Mouse (Mus musculus) heart, embryonic 14.5 days (tissue): Measurements from ENCODE around the gene Tbc1d19. TPM values are rescaled to one million over a fixed set of nuclear protein-coding genes. Genes with fewer than 3 reads are reported as not detected.

Experiments used
- ATAC-seq: fragments of 200-750 bp; cut with Nextera tagmentation; 2 replicates; pipeline ENCODE4 v1.8.0; 2017; ENCODE audit warnings: low read depth, moderate TSS enrichment; ENCODE audit not compliant: insufficient number of reproducible peaks, insufficient read depth, low FRiP score
- H3K27ac ChIP-seq, 2 experiments: fragments of 200-500 bp in 1 of 2; fragments of 300-500 bp in 1 of 2; sonication (generic) in 1 of 2; replicated peaks in 1 of 2; 2 replicates each; pipeline ENCODE4 v1.5.1; 2012 to 2014; ENCODE audit warnings: low read depth in 2 of 2, low read length in 2 of 2, control low read depth in 1 of 2, mild to moderate bottlenecking in 1 of 2, mixed read lengths in 1 of 2; ENCODE audit not compliant: control insufficient read depth in 1 of 2, insufficient read depth in 1 of 2
- H3K27me3 ChIP-seq: fragments of 300-500 bp; sonication (generic); 2 replicates; pipeline ENCODE4 v1.6.1; 2014; ENCODE audit warnings: mild to moderate bottlenecking, low read length, control low read depth; ENCODE audit not compliant: control insufficient read depth, insufficient read depth
- H3K36me3 ChIP-seq: fragments of 300-500 bp; sonication (generic); 2 replicates; pipeline ENCODE4 v1.6.1; 2014; ENCODE audit warnings: mild to moderate bottlenecking, control low read depth, low read length, mixed read lengths; ENCODE audit not compliant: control insufficient read depth, insufficient read depth
- H3K4me1 ChIP-seq, 2 experiments: fragments of 200-500 bp in 1 of 2; fragments of 300-500 bp in 1 of 2; sonication (generic) in 1 of 2; 2 replicates each; pipeline ENCODE4 v1.6.1; 2012 to 2014; ENCODE audit warnings: low read length in 2 of 2, control low read depth in 1 of 2, mixed read lengths in 1 of 2; ENCODE audit not compliant: control insufficient read depth in 2 of 2, insufficient read depth in 2 of 2
- H3K4me2 ChIP-seq: fragments of 300-500 bp; sonication (generic); 2 replicates; pipeline ENCODE4 v1.6.1; 2014; ENCODE audit warnings: mild to moderate bottlenecking, low read length
- H3K4me3 ChIP-seq, 2 experiments: fragments of 200-500 bp in 1 of 2; fragments of 300-500 bp in 1 of 2; sonication (generic) in 1 of 2; 2 replicates each; pipeline ENCODE4 v1.5.1; 2012 to 2014; ENCODE audit warnings: low read length in 2 of 2, mild to moderate bottlenecking in 2 of 2, control low read depth in 1 of 2, low read depth in 1 of 2, moderate library complexity in 1 of 2; ENCODE audit not compliant: control insufficient read depth in 1 of 2, insufficient read depth in 1 of 2
- H3K9ac ChIP-seq: fragments of 300-500 bp; sonication (generic); 2 replicates; pipeline ENCODE4 v1.6.1; 2014; ENCODE audit warnings: mild to moderate bottlenecking, low read length
- H3K9me3 ChIP-seq: fragments of 300-500 bp; sonication (generic); 2 replicates; pipeline ENCODE4 v1.6.1; 2016; ENCODE audit warnings: low read length, control low read depth; ENCODE audit not compliant: control insufficient read depth
- polyA plus RNA-seq: library from polyadenylated mRNA; unstranded; fragments of >200 nt; fragmentation: Nextera tagmentation; extraction: Ambion mirVana; gene quantifications from 2 replicates; pipeline ENCODE4 v1.2.1, GENCODE M21; 2014

Tbc1d19 gene
- polyA plus RNA-seq, 1 experiment from 2014 or later, result 36.2 TPM

DNA sequence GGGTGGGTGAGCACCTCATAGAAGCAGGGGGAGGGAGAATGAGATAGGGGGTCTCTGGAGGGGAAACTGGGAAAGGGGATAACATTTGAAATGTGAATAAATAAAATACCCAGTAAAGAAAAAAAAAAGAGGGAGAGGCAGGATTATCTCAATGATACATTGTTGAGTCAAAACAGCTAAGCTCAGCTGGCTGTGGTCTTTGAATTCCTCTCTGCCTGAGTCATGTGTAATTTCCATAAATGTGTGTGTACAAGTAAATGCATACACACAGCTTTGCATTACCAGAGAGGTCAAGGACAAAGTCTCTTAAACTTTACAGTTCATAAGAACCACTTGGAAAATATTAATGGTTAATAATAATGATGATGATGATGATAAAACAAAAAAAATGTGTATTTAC lies 143.8 kb downstream of the Tbc1d19 start:
- no peaks in the 10 kb centered on the region for H3K36me3 ChIP-seq
- H3K27me3 ChIP-seq, result no peaks in the 10 kb centered on the region
- no peak overlapping the region for H3K9ac ChIP-seq
- no peak for ATAC-seq
- H3K4me3 ChIP-seq, result no peak overlapping the region
- no peaks in the 10 kb centered on the region for H3K9me3 ChIP-seq
- H3K4me1 ChIP-seq, result peaks cover 3 to 13% of the 10 kb centered on the region in 2 experiments; a peak in 3 of 4 replicates
- H3K4me2 ChIP-seq, result no peak overlapping the region
- no peak overlapping the region for H3K27ac ChIP-seq

Other genes with a start within 250 kb of the Tbc1d19 start
- 1.4 and 1.8 TPM in 2 replicates for gene Cckar, start 101.9 kb upstream of the Tbc1d19 start, polyA plus RNA-seq
- gene Stim2, start 188.9 kb downstream of the Tbc1d19 start, polyA plus RNA-seq, result 11.9 and 18.1 TPM in 2 replicates